Mouse (Mus musculus) liver, embryonic 13.5 days (tissue): Measurements from ENCODE around the gene Syngr1. TPM values are rescaled to one million over a fixed set of nuclear protein-coding genes. Genes with fewer than 3 reads are reported as not detected.

ENCODE experiments used
- ATAC-seq: fragments of 200-750 bp; cut with Nextera tagmentation; 2 replicates; pipeline ENCODE4 v1.8.0; 2017; ENCODE audit warnings: low read depth, mild to moderate bottlenecking, moderate number of reproducible peaks, moderate library complexity
- DNase-seq: peaks from one replicate; pipeline ENCODE4 v3.0.0; 2022
- H3K27ac ChIP-seq: fragments of 300-500 bp; sonication (generic); 2 replicates; pipeline ENCODE4 v1.5.1; 2015; ENCODE audit warnings: moderate library complexity, mild to moderate bottlenecking, inconsistent platforms
- H3K27me3 ChIP-seq: fragments of 300-500 bp; sonication (generic); 2 replicates; pipeline ENCODE4 v1.6.1; 2015; ENCODE audit warnings: mild to moderate bottlenecking, inconsistent platforms
- H3K36me3 ChIP-seq: fragments of 300-500 bp; sonication (generic); 2 replicates; pipeline ENCODE4 v1.6.1; 2015; ENCODE audit warnings: mild to moderate bottlenecking, inconsistent platforms
- H3K4me1 ChIP-seq: fragments of 300-500 bp; sonication (generic); replicated peaks from 2 replicates; pipeline ENCODE4 v1.6.1; 2015; ENCODE audit warnings: inconsistent platforms
- H3K4me2 ChIP-seq: fragments of 300-500 bp; sonication (generic); 2 replicates; pipeline ENCODE4 v1.6.1; 2015; ENCODE audit warnings: inconsistent platforms, mild to moderate bottlenecking, moderate library complexity
- H3K4me3 ChIP-seq: fragments of 300-500 bp; sonication (generic); replicated peaks from 2 replicates; pipeline ENCODE4 v1.5.1; 2015; ENCODE audit warnings: mild to moderate bottlenecking, inconsistent platforms
- H3K9ac ChIP-seq: fragments of 300-500 bp; sonication (generic); 2 replicates; pipeline ENCODE4 v1.6.1; 2015; ENCODE audit warnings: mild to moderate bottlenecking, inconsistent platforms
- H3K9me3 ChIP-seq: fragments of 300-500 bp; sonication (generic); replicated peaks from 2 replicates; pipeline ENCODE4 v1.6.1; 2016; ENCODE audit warnings: inconsistent platforms
- WGBS: fragments of 180-500 bp; shearing (Covaris S2); methylation state at CpG from one replicate; pipeline ENCODE4 v1.1.7; 2015; ENCODE audit not compliant: insufficient replicate concordance; 5-methylcytosine and 5-hydroxymethylcytosine counted together
- polyA plus RNA-seq: library from polyadenylated mRNA; unstranded; fragments of >200 nt; fragmentation: Nextera tagmentation; extraction: Ambion mirVana; gene quantifications from 2 replicates; pipeline ENCODE4 v1.2.1, GENCODE M21; 2015

Syngr1 gene
- polyA plus RNA-seq, 1 experiment from 2014 or later = 20.5 TPM

GRCm38 (mm10) chr15:80079954-80080353, 11.2 kb upstream of the Syngr1 start:
- Histone ChIP-seq H3K4me1 (peaks cover 74% of the 10 kb centered on the region), H3K27me3 (no peaks in the 10 kb centered on the region), H3K27ac (peak overlapping the region; percentile 94), H3K9ac (peak overlapping the region; percentile 95), H3K4me3 (peak overlapping the region; percentile 87), H3K9me3 (no peaks in the 10 kb centered on the region), H3K36me3 (peaks cover 61% of the 10 kb centered on the region), H3K4me2 (peak overlapping the region; percentile 90)
- DNase-seq (no peak), ATAC-seq (no peak)
- 66% methylated on average over 3 of the region's 3 CpGs for WGBS

GRCm38 (mm10) chr15:80080711-80081615, 10.2 kb upstream of the Syngr1 start:
- ATAC-seq (no peak), DNase-seq (no peak)
- WGBS = 35% methylated on average over 9 of the region's 9 CpGs
- Histone ChIP-seq H3K27me3 (no peaks in the 10 kb centered on the region), H3K27ac (peak overlapping the region; percentile 94), H3K9me3 (no peaks in the 10 kb centered on the region), H3K4me1 (peaks cover 64% of the 10 kb centered on the region), H3K36me3 (peaks cover 61% of the 10 kb centered on the region), H3K9ac (peak overlapping the region; percentile 95), H3K4me2 (peak overlapping the region; percentile 90), H3K4me3 (peak overlapping the region; percentile 87)

- H3K27ac ChIP-seq = peak overlapping the region; percentile 94
- no peaks in the 10 kb centered on the region for H3K27me3 ChIP-seq
- peak overlapping the region; percentile 95 for H3K9ac ChIP-seq
- WGBS = 2% methylated on average over 11 of the region's 11 CpGs
- peak overlapping the region; percentile 90 for H3K4me2 ChIP-seq
- DNase-seq (no peak), ATAC-seq (no peak)
- H3K9me3 ChIP-seq = peaks cover 4% of the 10 kb centered on the region; the same call in 1 of the 2 replicates
- peaks cover 59% of the 10 kb centered on the region for H3K4me1 ChIP-seq
- H3K36me3 ChIP-seq = peaks cover 56% of the 10 kb centered on the region
- H3K4me3 ChIP-seq = peak overlapping the region; percentile 87
Measured at GRCm38 (mm10) chr15:80081801-80082546, 9.2 kb upstream of the Syngr1 start.

GRCm38 (mm10) chr15:80082661-80083275, 8.4 kb upstream of the Syngr1 start:
- Histone ChIP-seq H3K27ac (peak overlapping the region; percentile 94), H3K4me3 (peak overlapping the region; percentile 87), H3K4me2 (peak overlapping the region; percentile 90), H3K4me1 (peaks cover 62% of the 10 kb centered on the region), H3K36me3 (peaks cover 48% of the 10 kb centered on the region), H3K27me3 (no peaks in the 10 kb centered on the region), H3K9me3 (peaks cover 4% of the 10 kb centered on the region; the same call in 1 of the 2 replicates), H3K9ac (peak overlapping the region; percentile 95)
- under 1% methylated on average over 21 of the region's 21 CpGs for WGBS
- no peak for DNase-seq
- no peak for ATAC-seq

GRCm38 (mm10) chr15:80083276-80083731, 7.8 kb upstream of the Syngr1 start:
- Histone ChIP-seq H3K9me3 (peaks cover 4% of the 10 kb centered on the region; the same call in 1 of the 2 replicates), H3K4me3 (peak overlapping the region; percentile 87), H3K4me2 (peak overlapping the region; percentile 90), H3K4me1 (peaks cover 62% of the 10 kb centered on the region), H3K27me3 (no peaks in the 10 kb centered on the region), H3K36me3 (peaks cover 43% of the 10 kb centered on the region), H3K27ac (peak overlapping the region; percentile 96), H3K9ac (peak overlapping the region; percentile 95)
- WGBS = under 1% methylated on average over 30 of the region's 30 CpGs
- peak; percentile 82 for ATAC-seq
- peak; percentile 96 for DNase-seq

GRCm38 (mm10) chr15:80083740-80084139, 7.4 kb upstream of the Syngr1 start:
- WGBS = 1% methylated on average over 12 of the region's 12 CpGs
- peak overlapping the region; percentile 87 for H3K4me3 ChIP-seq
- DNase-seq = no peak

GRCm38 (mm10) chr15:80087406-80088012, 3.6 kb upstream of the Syngr1 start:
- DNase-seq = peak; percentile 78
- 39% methylated on average over 9 of the region's 9 CpGs for WGBS
- peaks cover 4% of the 10 kb centered on the region; the same call in 1 of the 2 replicates for H3K9me3 ChIP-seq
- peaks cover 15% of the 10 kb centered on the region for H3K27me3 ChIP-seq
- H3K36me3 ChIP-seq = peaks cover under 1% of the 10 kb centered on the region
- H3K4me1 ChIP-seq = peaks cover 60% of the 10 kb centered on the region
- peak; percentile 85 for ATAC-seq
- H3K27ac ChIP-seq = peak overlapping the region; percentile 83
- H3K4me3 ChIP-seq = no peak overlapping the region
- peak overlapping the region; percentile 52 for H3K9ac ChIP-seq
- H3K4me2 ChIP-seq = peak overlapping the region; percentile 39

More at GRCm38 (mm10) chr15:80083740-80084139, 7.4 kb upstream of the Syngr1 start:
- peak overlapping the region; percentile 78 for H3K9ac ChIP-seq
- ATAC-seq = no peak
- peaks cover 61% of the 10 kb centered on the region for H3K4me1 ChIP-seq
- no peaks in the 10 kb centered on the region for H3K27me3 ChIP-seq
- H3K27ac ChIP-seq = peak overlapping the region; percentile 96
- H3K9me3 ChIP-seq = peaks cover 4% of the 10 kb centered on the region; the same call in 1 of the 2 replicates
- H3K36me3 ChIP-seq = peaks cover 39% of the 10 kb centered on the region
- peak overlapping the region; percentile 90 for H3K4me2 ChIP-seq

GRCm38 (mm10) chr15:80088637-80089036, 2.5 kb upstream of the Syngr1 start:
- Histone ChIP-seq H3K36me3 (no peaks in the 10 kb centered on the region), H3K27ac (peak overlapping the region; percentile 83), H3K4me1 (peaks cover 65% of the 10 kb centered on the region), H3K4me3 (no peak overlapping the region), H3K27me3 (peaks cover 23% of the 10 kb centered on the region), H3K9me3 (peaks cover 4% of the 10 kb centered on the region; the same call in 1 of the 2 replicates), H3K9ac (no peak overlapping the region), H3K4me2 (peak overlapping the region; percentile 3; the same call in 1 of the 2 replicates)
- peak; percentile 84 for DNase-seq
- no peak for ATAC-seq
- 29% methylated on average over 4 of the region's 4 CpGs for WGBS

- DNase-seq = no peak
- peaks cover 4% of the 10 kb centered on the region; the same call in 1 of the 2 replicates for H3K9me3 ChIP-seq
- no peak for ATAC-seq
- no peaks in the 10 kb centered on the region for H3K36me3 ChIP-seq
- H3K4me1 ChIP-seq = peaks cover 66% of the 10 kb centered on the region
- H3K9ac ChIP-seq = peak overlapping the region; percentile 85
- H3K4me3 ChIP-seq = peak overlapping the region; percentile 78
- peak overlapping the region; percentile 74 for H3K27ac ChIP-seq
- 63% methylated on average over 11 of the region's 11 CpGs for WGBS
- peak overlapping the region; percentile 98 for H3K4me2 ChIP-seq
- peaks cover 26% of the 10 kb centered on the region for H3K27me3 ChIP-seq
Measured at GRCm38 (mm10) chr15:80090155-80090554, 979 bp upstream of the Syngr1 start.

GRCm38 (mm10) chr15:80090741-80091120, 403 bp upstream of the Syngr1 start:
- 1% methylated on average over 17 of the region's 17 CpGs for WGBS
- Histone ChIP-seq H3K4me2 (peak overlapping the region; percentile 98), H3K27ac (peak overlapping the region; percentile 74), H3K4me1 (peaks cover 70% of the 10 kb centered on the region), H3K27me3 (peaks cover 26% of the 10 kb centered on the region), H3K9ac (peak overlapping the region; percentile 85), H3K4me3 (peak overlapping the region; percentile 78), H3K36me3 (no peaks in the 10 kb centered on the region), H3K9me3 (peaks cover 4% of the 10 kb centered on the region; the same call in 1 of the 2 replicates)
- ATAC-seq (no peak), DNase-seq (no peak)
